Mouse (Mus musculus) kidney, adult 2 months (tissue): ENCODE measurements at regions not wholly inside any gene's neighbourhood (a gene's known extent, or its start where the extent isn't known, plus 50 kb on each side); places are given as distances from the start of the nearest gene placed in this dataset.

Experiments used
- DNase-seq: peaks from one replicate; pipeline ENCODE4 v3.0.0; 2021
- H3K27ac ChIP-seq: fragments of 200-500 bp; 2 replicates; pipeline ENCODE4 v1.5.1; 2012; ENCODE audit warnings: low read depth, low read length, control low read depth, inconsistent platforms; ENCODE audit not compliant: insufficient read depth
- H3K27me3 ChIP-seq: fragments of 200-500 bp; replicated peaks from 2 replicates; pipeline ENCODE4 v1.6.1; 2012; ENCODE audit warnings: mild to moderate bottlenecking, moderate library complexity, low read length, inconsistent platforms; ENCODE audit not compliant: control insufficient read depth, insufficient read depth
- H3K36me3 ChIP-seq: fragments of 200-500 bp; 2 replicates; pipeline ENCODE4 v1.6.1; 2012; ENCODE audit warnings: mild to moderate bottlenecking, moderate library complexity, low read length, inconsistent platforms; ENCODE audit not compliant: control insufficient read depth, insufficient read depth
- H3K4me1 ChIP-seq: fragments of 200-500 bp; 2 replicates; pipeline ENCODE4 v1.6.1; 2011; ENCODE audit warnings: low read length; ENCODE audit not compliant: control insufficient read depth, insufficient read depth
- H3K4me3 ChIP-seq: fragments of 200-500 bp; 2 replicates; pipeline ENCODE4 v1.5.1; 2011; ENCODE audit warnings: mild to moderate bottlenecking, low read depth, low read length, control low read depth; ENCODE audit not compliant: insufficient read depth
- CTCF ChIP-seq: fragments of 200-500 bp; conservative IDR thresholded peaks from 2 replicates; pipeline ENCODE4 v1.5.1; 2011; ENCODE audit warnings: low read depth, mild to moderate bottlenecking, control low read depth, low read length, moderate library complexity, mixed read lengths; ENCODE audit not compliant: insufficient read depth, insufficient read length
- POLR2A ChIP-seq: fragments of 200-500 bp; IDR thresholded peaks from one replicate; pipeline ENCODE4 v1.6.1; 2011; ENCODE audit warnings: low read depth, low read length, control low read depth
- WGBS: fragments of 180-500 bp; shearing (Covaris S2); methylation state at CpG from one replicate; pipeline ENCODE4 v1.1.7; 2018; 5-methylcytosine and 5-hydroxymethylcytosine counted together

- no peaks in the 10 kb centered on the region for H3K27me3 ChIP-seq
- peaks cover 14% of the 10 kb centered on the region; the same call in 1 of the 2 replicates for H3K4me1 ChIP-seq
- no peak overlapping the region for H3K27ac ChIP-seq
- TF ChIP-seq POLR2A = no peak
- TF ChIP-seq CTCF = no peak
- peak; percentile 56 for DNase-seq
- H3K4me3 ChIP-seq = no peak overlapping the region
- WGBS = 31% methylated on average over 11 of the region's 11 CpGs
- H3K36me3 ChIP-seq = no peaks in the 10 kb centered on the region
These were observed 55.9 kb upstream of the Ttc34 start for GRCm38 (mm10) chr4:154781391-154781790.

GRCm38 (mm10) chr4:154782291-154782690, 55.0 kb upstream of the Ttc34 start:
- Histone ChIP-seq H3K27me3 (no peaks in the 10 kb centered on the region), H3K4me1 (peaks cover 14% of the 10 kb centered on the region; the same call in 1 of the 2 replicates), H3K27ac (no peak overlapping the region), H3K36me3 (no peaks in the 10 kb centered on the region), H3K4me3 (no peak overlapping the region)
- no peak for TF ChIP-seq POLR2A
- no peak for TF ChIP-seq CTCF
- DNase-seq = no peak
- 89% methylated on average over 8 of the region's 8 CpGs for WGBS

GRCm38 (mm10) chr4:154785282-154785987, 51.8 kb upstream of the Ttc34 start:
- Histone ChIP-seq H3K4me3 (no peak overlapping the region), H3K27me3 (no peaks in the 10 kb centered on the region), H3K4me1 (0 out of 2 replicates have a peak, but pooled peaks cover 3% of the 10 kb centered on the region), H3K27ac (peak overlapping the region; percentile 28; the same call in 1 of the 2 replicates), H3K36me3 (no peaks in the 10 kb centered on the region)
- peak; percentile 38 for DNase-seq
- 46% methylated on average over 8 of the region's 8 CpGs for WGBS
- no peak for TF ChIP-seq CTCF
- TF ChIP-seq POLR2A = no peak

GRCm38 (mm10) chr4:154787190-154787589, 50.1 kb upstream of the Ttc34 start:
- no peaks in the 10 kb centered on the region for H3K27me3 ChIP-seq
- TF ChIP-seq CTCF (peak; percentile 75), POLR2A (no peak)
- peak; percentile 46 for DNase-seq
- no peaks in the 10 kb centered on the region for H3K4me1 ChIP-seq
- 49% methylated on average over 8 of the region's 8 CpGs for WGBS
- H3K36me3 ChIP-seq = no peaks in the 10 kb centered on the region
- H3K4me3 ChIP-seq = no peak overlapping the region
- H3K27ac ChIP-seq = no peak overlapping the region
